Mouse (Mus musculus): Measurements from ENCODE around the gene Apol10b.
"Not testable (repeated sequence)": the region's sequence is repeated elsewhere in the genome, so short reads cannot be mapped to it uniquely, and the experiment has no call there.

Apol10b gene

DNA sequence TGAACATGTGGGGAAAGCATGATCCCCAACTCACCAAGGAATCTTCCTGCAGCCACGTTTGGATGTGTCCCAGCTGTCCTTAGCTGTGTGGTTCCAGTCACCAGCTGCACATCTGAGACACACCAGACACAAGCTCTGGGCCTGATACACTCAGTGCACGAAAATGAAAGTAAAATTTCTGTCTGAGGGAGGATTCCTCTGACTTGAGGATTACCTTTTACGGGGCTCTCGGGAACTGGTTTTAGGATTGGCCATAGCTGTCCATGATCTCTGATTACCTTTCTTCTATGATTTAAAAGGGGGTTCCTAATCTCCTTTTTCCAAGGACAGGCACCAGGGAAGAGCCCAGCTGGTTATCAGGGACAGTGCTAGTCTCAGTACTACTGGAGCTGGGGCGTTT is at the start of gene Apol10b:
Gene Apol10b, minus strand, starts transcription at position 165 of the 400 bp plus-strand sequence.
- DNase-seq (ENCODE audit: low spot score in 2 of 2): no peak

DNA sequence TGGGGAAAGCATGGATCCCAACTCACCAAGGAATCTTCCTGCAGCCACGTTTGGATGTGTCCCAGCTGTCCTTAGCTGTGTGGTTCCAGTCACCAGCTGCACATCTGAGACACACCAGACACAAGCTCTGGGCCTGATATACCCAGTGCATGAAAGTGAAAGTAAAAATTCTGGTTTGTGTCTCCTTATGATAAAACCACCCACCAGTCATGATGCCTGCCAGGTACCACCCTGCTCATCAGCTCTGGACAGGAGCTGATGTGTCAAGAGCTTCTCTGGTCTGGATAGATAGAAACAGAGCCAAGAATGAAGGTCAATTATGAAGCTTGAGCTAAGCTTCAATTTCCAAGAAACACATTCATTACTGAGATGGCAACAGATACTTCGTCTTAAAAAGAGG is 47.3 kb upstream of the Apol10b start, which contains the start of gene Apol11b:
Gene Apol11b, minus strand, starts transcription at position 111 of the 400 bp plus-strand sequence.
- not testable (repeated sequence) for DNase-seq (ENCODE audit: low spot score in 2 of 2)

DNA sequence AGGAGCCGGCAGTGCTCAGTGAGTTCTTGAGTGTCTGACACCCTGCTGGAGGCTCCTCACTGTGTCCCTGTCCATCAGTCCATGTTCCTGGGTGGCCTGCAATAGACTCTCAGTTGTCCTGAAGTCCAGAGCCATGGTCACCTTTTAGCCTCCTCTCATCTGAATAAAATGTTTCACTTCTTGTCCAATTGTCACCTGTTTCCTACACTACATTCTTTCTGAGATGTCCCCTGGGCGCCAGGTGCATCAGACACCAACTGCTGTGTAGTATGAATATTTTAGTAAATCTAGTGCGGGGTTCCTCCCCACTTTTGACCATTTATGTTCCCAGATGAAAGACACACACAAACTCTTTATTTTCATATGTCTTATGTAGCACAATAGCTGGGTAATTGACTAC is 33.9 kb upstream of the Apol10b start:
- DNase-seq (ENCODE audit: low spot score in 2 of 2): not testable (repeated sequence)

DNA sequence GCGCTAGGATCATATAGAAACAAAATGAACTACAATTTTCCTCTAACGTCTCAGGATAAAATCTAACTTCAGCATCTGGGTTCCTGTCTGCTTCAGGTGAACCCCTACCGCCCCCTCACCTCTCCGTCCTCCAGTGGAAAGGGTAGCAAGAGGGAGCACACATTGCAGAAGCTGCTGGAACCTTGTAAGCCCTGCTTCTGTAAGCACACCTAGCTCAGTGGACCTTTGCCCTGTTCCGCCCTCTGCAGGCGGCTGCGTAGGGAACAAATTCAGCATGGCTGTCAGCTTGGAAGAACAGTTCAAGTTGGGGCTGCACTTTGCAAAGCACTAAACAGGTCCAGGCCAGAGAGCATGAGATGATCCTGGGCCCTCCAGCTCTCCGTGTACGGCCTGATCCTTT is 32.7 kb upstream of the Apol10b start:
- DNase-seq (ENCODE audit: low spot score in 2 of 2): not testable (repeated sequence)

DNA sequence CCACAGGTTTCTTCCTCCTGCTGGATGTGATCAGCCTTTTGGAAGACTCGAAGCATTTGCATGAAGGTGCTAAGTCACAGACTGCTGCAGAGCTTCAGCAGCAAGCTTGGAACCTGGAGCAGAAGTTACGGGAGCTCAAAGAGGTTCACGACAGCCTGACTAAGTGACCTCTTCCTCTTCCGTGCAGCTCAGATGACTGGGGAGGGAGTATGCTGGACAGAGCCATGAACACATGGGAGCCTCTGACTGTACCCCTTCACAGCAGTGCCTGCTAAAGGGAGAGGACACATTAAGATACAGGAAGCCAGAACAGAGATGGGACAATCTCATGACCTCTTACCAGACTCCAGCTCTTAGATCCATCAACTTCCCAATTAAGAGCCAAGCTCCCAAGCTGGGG is 30.5 kb upstream of the Apol10b start:
- DNase-seq (ENCODE audit: low spot score in 2 of 2): not testable (repeated sequence)

DNA sequence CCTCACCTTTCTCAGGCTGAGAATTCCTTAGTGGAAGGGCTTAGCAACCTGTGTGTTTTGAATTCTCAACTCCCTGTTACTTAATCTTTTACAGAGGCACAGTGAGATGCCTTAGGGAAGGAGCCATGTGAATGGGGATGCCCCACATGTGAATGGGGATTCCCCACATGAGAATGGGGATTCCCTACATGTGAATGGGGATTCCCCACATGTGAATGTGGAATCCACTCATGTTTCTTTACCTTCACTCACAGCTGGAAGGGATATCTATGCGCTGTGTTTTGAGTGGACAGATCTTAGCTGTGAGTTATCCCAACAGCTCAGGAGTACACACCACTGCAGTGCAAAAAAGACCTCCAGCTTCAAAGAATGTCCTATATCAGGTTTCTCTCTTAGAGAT is 28.8 kb upstream of the Apol10b start:
- DNase-seq (ENCODE audit: low spot score in 2 of 2): no peak

DNA sequence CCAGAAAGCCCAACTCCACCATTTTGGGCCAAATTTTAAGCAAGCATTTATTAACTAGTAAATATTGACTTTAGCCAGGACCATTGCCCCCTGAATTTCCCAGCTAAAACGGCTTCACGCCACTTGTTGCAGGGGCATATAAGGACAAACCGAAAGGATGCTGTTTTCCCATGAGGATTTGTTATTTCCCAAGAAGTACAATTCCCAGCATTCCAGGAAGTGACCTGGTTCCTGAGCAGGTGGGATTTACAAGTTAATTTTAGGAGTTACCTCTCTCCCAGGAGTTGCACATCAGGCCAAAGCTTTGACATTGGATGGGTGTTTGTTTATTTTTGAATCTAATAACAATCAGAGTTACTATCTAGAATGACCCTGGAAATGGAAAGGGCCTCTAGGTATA is 10.1 kb upstream of the Apol10b start:
- no peak for DNase-seq (ENCODE audit: low spot score in 2 of 2)

DNA sequence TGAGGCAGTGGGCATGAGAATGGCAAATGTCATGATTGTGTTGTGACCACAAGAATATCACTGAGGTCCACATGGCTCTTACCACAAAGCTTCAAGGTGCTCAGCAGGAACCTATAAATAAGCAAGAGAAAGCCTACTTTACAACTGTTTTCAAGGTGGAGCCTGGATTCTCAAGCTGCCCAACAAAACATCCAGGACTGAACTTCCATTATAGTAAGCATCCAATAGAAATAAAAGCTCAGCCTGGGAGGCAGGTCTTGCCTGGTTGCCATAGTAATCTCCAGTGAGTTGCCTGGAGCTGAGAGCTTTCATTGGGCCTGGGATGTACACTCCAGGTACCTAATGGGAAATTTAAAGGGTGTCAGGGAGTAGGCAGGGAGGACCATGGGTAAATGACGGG is 3.0 kb upstream of the Apol10b start, which contains the start of gene Gm36245:
Gene Gm36245, plus strand, starts transcription at position 301 of the 400 bp plus-strand sequence.
- no peak for DNase-seq (ENCODE audit: low spot score in 2 of 2)

DNA sequence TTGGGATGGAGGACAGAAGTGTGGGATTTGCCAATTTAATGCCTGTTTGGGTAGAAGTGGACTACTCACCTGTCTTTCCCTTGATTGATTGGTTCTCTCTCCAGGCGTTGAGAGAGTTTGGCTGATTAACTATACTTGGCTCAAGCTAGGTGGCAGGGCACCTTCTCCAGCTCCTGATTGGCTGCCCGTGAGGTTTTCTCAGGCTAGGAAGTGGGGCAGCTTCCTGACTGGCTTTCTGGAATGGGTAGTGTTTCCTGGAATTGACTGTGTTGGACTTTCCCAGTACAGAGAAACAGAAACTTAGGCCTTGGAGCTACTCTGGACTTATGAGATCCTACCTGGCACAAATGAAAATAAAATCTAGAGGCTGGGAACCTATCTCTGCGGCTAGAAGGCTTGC is 2.5 kb upstream of the Apol10b start:
- no peak for DNase-seq (ENCODE audit: low spot score in 2 of 2)

DNA sequence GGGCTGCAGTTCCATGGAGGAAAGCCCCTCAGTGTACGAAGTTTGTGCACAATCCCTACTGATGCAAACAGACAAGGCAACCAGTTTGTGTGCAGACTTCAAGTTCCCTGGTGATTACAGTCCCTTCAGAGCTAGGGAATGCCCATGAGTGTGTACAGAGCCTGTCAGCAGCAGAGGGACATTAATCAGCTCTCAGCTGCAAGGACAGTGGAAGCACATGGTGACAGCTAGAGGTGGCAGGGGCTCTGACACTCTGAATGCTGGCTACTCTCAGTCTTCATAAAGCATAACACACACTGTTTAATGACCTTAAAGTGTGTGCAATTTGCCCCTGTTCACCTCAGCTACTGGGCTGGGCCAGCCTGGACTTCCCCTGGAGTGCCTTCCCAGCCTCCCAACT is 2.4 kb downstream of the Apol10b start:
- DNase-seq (ENCODE audit: low spot score in 2 of 2): no peak

DNA sequence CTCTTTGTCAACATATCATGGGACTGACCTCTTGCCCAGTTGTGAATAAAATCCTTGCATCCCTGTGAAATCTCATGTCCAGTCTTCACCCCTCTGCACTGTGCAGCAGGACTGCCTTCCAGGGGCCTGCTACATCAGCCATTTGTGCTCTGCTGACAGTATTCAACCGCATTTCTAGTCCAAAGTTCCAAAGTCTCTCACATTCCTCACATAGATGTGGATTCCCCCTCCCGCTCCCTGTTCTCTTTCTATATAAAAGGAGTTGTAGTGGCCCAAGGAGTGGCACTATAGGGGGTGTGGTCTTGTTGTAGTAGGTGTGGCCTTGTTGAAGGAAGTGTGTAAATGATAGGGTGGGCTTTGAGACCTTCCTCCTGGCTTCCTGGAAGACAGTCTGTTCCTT is 5.0 kb downstream of the Apol10b start:
- no peak for DNase-seq (ENCODE audit: low spot score in 2 of 2)

DNA sequence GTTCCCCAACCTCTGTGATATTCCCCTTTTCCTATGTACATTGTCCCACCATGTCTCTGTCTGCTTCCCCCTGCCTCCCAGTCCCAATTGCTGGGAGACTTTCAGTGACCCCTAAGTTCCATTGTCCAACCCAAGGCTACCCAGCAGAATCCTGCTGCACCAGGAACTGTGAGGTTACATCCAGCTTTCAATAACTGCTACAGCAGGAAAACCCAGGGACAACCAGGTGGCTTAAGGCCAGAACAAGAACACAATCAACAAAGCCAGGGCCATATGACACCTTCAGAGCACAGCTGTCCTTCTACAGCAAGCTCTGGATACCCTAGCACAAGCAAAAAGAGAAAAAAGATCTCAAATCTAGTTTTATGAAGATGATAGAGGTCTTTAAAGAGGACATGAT is 6.9 kb downstream of the Apol10b start:
- DNase-seq (ENCODE audit: low spot score in 2 of 2): no peak

DNA sequence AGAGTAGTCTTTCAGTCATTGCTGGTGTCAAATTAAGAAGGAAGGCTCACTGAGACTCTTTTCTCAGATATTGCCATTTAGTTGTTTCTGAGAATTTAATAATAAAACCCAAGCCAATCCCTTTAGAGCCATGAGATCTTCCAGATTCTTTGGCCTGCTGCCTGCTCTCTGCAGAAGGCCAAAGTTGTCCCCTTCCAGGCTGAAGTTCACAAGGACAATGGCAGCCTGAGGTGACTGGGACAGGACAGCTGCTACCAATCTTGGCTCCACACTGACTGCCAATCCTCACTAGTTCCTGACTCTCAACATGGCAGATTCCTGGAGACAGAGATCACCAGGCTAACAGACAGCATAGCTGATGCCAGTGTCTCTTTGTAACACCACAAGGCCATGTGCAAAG is 8.9 kb downstream of the Apol10b start:
- no peak for DNase-seq (ENCODE audit: low spot score in 2 of 2)

DNA sequence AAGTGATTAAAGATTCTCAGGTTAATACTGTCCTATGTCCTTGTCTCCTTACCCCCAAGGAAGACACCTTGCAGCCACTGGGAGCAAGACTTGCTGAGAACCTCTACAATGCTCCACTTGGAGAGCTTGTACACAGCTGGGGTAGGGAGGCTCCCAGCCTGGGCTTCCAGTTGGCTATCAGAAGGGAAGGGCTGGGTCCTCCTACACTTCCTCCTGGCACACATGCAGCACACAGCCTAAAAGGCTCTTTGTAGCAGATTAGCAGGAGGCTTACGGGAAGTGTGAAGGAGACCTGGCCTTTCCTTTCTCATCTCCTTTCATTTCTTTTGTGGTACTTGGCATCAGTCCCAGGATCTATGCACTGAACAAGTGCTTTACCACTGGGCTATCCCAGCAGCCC is 14.2 kb downstream of the Apol10b start:
- no peak for DNase-seq (ENCODE audit: low spot score in 2 of 2)

DNA sequence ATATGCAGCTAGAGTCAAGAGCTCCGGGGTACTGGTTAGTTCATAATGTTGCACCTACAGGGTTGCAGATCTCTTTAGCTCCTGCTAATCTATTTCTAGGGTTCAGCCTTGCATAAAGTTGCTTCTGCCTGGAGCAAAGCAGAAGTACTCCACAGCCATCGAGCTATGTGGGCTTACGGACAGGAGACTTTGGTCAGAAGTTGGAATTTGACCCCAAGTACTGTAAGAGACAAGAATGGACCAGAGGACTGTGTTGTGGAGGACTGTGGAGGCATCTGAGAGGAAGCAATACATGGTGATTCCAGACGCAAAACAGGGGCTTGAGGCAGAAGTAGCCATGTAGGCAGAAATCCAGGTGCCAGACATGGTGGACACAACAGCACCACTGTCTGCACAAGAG is 16.6 kb downstream of the Apol10b start:
- no peak for DNase-seq (ENCODE audit: low spot score in 2 of 2)

DNA sequence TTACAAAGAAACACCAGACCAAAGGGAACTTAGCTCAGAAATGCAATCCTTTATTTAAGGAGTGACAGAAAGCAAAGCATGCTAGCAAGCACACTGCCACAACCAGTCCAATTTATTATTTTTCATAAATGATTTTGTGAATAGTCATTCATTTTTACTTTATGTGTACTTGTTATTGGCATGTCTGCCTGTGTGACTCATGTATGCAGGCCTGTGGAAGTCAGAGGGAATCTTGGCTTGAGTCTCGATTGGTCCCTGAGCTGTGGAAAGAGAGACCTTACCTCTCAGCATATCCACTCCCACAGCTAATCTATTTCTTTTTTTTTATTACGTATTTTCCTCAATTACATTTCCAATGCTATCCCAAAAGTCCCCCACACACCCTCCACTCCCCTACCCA is 17.1 kb downstream of the Apol10b start:
- no peak for DNase-seq (ENCODE audit: low spot score in 2 of 2)

DNA sequence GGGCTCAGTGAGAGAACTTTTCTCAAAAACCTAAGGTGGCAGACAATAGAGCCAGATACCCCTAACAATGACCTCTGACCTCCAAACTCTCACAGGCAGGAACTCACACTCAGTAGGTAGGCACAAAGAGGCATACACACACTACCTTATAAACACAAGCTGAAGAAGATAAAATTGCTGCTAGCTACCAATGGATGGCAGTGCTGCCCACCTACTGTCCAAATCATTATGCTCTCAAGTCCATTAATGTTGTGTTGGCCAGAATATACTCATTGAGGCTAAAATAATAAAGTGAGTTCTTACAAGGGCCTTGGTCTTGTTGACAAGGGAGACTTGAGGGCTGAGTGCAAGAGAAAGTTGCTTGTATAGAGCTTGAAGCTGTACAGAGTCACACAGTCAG is 32.7 kb downstream of the Apol10b start:
- no peak for DNase-seq (ENCODE audit: low spot score in 2 of 2)

DNA sequence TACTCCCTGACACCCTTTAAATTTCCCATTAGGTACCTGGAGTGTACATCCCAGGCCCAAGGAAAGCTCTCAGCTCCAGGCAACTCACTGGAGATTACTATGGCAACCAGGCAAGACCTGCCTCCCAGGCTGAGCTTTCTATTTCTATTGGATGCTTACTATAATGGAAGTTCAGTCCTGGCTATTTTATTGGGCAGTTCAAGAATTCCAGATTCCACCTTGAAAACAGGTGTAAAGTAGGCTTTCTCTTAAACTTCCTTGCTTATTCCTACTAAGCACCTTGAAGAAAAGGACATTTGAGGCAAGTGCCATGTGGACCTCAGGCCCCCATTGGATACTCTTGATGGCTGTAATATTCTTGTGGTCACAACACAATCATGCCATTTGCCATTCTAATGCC is 34.1 kb downstream of the Apol10b start, which contains the start of gene 1700025B11Rik:
Gene 1700025B11Rik, minus strand, starts transcription at position 101 of the 400 bp plus-strand sequence.
- DNase-seq (ENCODE audit: low spot score in 2 of 2): no peak

DNA sequence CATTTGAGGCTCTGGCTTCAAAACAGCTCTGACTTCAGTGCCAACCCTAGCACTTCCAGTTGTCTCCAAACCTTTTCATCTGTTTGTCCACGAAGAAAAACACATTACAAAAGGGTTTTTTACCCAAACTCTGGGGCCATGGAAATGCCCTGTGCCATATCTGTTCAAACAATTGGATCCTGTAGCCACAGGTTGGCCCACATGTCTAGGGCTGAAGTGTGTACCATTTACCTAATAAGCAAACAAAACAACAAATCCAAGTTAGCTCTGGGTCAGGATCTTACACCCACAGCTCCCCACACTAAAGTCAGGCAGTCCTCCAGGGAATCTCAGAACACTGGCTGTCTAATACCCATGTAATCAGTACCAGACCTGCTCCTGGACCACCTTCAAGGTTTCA is 56.7 kb downstream of the Apol10b start:
- not testable (repeated sequence) for DNase-seq (ENCODE audit: low spot score in 2 of 2)

All from urinary bladder, postnatal 4 days (tissue).